Mouse (Mus musculus) macrophage (primary cell): Measurements from ENCODE around the gene Shisa5. TPM values are rescaled to one million over a fixed set of nuclear protein-coding genes. Genes with fewer than 3 reads are reported as not detected.

Experiments
- H3K27ac ChIP-seq: fragments of 350-480 bp; formaldehyde crosslinking; 2 replicates; pipeline ENCODE4 v1.9.0; 2021
- H3K36me3 ChIP-seq: fragments of 350-480 bp; formaldehyde crosslinking; 2 replicates; pipeline ENCODE4 v1.9.0; 2021; ENCODE audit errors: inconsistent target
- H3K4me3 ChIP-seq: fragments of 350-480 bp; formaldehyde crosslinking; 2 replicates; pipeline ENCODE4 v1.9.0; 2021; ENCODE audit errors: inconsistent target
- H3K79me2 ChIP-seq: fragments of 350-480 bp; formaldehyde crosslinking; 2 replicates; pipeline ENCODE4 v1.9.0; 2021; ENCODE audit errors: inconsistent target
- WGBS: methylation state at CpG from one replicate; pipeline ENCODE4 v1.1.7; 2026; ENCODE audit warnings: inconsistent platforms; ENCODE audit not compliant: missing documents; 5-methylcytosine and 5-hydroxymethylcytosine counted together
- polyA plus RNA-seq: library from polyadenylated mRNA; stranded (reverse); fragments of 250-400 nt; gene quantifications from 3 replicates; pipeline ENCODE4 v1.2.4, GENCODE M21; 2018; ENCODE audit warnings: inconsistent platforms

Gene Shisa5
- polyA plus RNA-seq, 1 experiment from 2014 or later = 901 TPM

DNA sequence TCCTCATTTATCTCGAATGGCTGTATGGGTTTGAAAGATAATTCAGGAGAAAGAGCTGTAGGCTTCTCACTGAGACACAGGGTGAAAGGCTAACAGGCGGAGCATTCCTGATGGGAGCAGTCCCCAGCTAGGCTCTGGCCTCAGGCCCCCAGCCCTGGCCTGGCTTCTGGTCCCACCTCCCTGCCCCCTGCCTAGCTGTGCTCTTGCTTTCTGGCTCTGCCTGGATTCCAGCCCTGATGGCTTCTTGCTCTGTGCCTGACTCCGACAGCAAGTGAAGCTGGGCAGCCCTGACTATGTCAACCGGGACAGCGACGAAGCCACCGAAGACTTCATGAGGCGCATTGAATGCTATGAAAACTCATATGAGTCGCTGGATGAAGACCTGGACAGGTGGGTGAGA lies 30.3 kb upstream of the Shisa5 start:
- H3K4me3 ChIP-seq = no peak overlapping the region
- H3K79me2 ChIP-seq = no peaks in the 10 kb centered on the region
- H3K27ac ChIP-seq = no peak overlapping the region
- peaks cover 45% of the 10 kb centered on the region; the same call in 1 of the 2 replicates for H3K36me3 ChIP-seq
- 96% methylated on average over 9 of the region's 9 CpGs for WGBS

DNA sequence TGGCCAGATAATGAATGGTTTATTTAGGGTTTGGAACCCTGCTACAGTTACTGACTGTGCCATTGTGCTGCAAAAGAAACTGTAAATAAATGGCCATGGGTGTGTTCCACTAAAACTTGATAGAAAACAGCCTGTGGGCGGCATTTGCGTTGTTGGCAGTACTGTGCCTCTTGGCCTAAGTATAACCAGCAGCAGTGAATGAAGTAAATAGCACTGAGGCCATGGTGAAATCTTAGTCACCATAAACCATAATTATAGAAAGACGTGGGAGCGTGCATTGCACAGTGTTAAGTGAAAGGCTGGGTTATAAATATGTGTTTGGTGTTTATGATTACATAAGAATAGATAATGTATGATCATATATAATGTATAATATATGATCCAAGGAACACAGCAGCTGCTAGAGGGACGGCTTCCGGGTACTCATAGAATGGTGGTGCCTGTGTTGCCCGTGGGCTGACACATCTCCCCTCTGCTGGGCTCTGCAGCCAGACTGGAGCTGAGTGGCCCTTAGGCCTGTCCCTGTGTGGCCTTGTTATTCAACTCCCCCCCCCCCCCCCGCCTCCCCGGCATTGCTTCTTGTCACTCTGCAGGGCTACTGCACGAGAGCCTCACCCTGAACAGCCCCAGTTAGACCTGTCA lies 29.2 kb upstream of the Shisa5 start:
- 68% methylated on average over 7 of the region's 10 CpGs for WGBS

DNA sequence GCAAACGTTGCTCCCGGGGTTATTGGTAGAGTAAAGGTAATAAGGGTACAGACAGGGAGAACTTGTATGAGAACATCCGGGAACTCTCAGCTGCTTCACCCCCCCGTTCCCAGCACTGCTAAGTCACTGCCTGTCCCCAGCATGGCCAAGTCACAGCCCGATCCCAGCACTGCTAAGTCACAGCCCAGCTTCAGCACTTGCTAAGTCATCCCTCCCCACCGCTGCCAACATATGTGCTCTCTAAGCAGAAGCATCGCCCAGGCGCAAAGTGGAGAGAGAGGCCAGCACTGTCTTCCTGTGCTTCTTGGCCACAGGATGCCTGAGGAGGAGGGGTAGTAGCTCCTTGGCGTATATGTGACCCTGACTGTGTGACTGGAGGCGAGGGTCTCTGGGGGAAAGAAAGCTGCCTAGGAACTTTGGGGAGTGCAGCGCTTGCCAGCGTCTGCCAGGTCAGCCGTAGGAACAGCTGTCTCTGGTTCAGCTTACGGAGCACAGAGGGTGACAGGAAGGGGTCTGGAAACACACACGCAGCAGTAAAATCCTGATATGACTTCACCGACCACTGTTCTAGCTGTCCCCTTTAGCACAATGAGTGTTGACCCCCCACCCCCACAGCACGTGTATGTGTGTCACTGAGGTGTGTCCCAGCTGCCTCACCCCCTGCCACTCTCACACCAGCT lies 28.6 kb upstream of the Shisa5 start:
- Histone ChIP-seq H3K79me2 (no peaks in the 10 kb centered on the region), H3K27ac (0 out of 2 replicates have a peak overlapping the region, but pooled peaks have one; percentile 10), H3K36me3 (peaks cover 52% of the 10 kb centered on the region; the same call in 1 of the 2 replicates), H3K4me3 (no peak overlapping the region)
- 26% methylated on average over 17 of the region's 17 CpGs for WGBS

More for the DNA sequence above, 29.2 kb upstream of the Shisa5 start:
- Histone ChIP-seq H3K27ac (0 out of 2 replicates have a peak overlapping the region, but pooled peaks have one; percentile 5), H3K79me2 (no peaks in the 10 kb centered on the region), H3K36me3 (peaks cover 52% of the 10 kb centered on the region; the same call in 1 of the 2 replicates), H3K4me3 (no peak overlapping the region)

DNA sequence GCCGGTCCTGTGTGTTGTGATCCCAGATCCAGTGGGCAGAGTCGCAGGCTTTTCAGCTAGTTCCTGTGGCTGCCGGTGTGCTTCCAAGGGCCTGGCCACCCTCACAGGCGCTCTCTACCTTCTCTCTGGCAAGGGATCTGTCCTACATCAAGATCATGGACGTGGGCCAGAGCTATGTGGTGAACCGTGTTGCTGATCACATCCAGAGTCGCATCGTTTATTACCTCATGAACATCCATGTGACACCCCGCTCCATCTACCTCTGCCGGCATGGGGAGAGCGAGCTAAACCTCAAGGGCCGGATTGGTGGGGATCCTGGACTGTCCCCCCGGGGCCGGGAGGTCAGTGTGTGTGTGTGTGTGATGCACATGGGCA lies 28.1 kb upstream of the Shisa5 start:
- Histone ChIP-seq H3K36me3 (peaks cover 47% of the 10 kb centered on the region; the same call in 1 of the 2 replicates), H3K27ac (no peak overlapping the region), H3K4me3 (no peak overlapping the region), H3K79me2 (no peaks in the 10 kb centered on the region)
- 67% methylated on average over 14 of the region's 14 CpGs for WGBS

DNA sequence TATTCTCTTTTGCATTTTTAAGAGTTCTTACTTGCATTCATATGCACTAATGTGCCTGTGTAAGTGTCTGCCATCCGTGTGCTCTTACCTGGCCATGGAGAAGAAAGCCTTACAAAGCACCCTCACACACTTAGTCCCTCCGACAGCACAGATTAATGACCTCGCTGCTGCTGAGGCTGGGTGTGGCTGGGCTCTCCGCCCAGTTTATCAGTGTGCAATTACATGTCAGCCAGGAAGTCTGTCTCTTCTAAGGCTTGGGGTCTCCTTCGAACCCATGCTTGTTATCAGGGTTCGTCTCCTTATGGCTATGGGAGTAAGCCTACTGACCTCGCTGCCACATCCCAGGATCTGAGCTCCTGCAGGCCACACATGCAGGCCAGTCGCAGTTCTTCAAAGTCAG lies 23.0 kb upstream of the Shisa5 start:
- peaks cover 17% of the 10 kb centered on the region; the same call in 1 of the 2 replicates for H3K36me3 ChIP-seq
- 92% methylated on average over 8 of the region's 8 CpGs for WGBS
- H3K27ac ChIP-seq = no peak overlapping the region
- H3K79me2 ChIP-seq = peaks cover 7% of the 10 kb centered on the region; the same call in 1 of the 2 replicates
- no peak overlapping the region for H3K4me3 ChIP-seq

DNA sequence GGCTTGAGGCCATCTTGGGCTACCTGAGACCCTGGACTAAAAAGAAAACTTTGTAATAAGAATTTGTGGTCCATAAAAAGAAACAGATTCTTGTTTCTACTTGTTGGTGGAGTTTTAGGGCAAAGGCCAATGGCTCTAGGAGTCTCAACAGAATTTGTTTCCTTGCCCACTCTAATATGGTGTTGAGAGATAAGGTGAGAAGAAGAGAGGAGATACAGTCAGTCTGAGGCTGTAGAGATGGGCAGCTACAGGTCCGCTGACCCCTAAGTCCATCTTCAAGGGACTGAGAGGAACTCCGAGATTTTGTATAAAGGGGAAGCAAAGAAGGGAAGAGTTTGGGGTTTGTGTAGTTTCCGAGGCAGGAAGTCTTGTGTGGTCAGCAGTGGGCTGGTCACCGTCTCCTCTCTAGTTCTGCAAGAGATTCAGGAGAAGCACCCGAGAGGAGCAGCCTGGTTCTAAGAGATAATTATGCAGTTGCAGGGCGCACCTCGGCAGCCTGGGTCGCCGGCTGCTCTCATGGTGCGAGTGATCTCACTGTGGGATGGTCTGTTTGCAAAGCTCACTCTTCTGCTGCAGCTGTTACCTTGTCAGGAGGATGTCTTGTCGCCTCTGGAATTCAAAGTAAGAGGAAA lies 21.3 kb upstream of the Shisa5 start:
- WGBS = 20% methylated on average over 11 of the region's 11 CpGs
- peaks cover 8% of the 10 kb centered on the region; the same call in 1 of the 2 replicates for H3K36me3 ChIP-seq
- peak overlapping the region; percentile 65 for H3K27ac ChIP-seq
- H3K4me3 ChIP-seq = no peak overlapping the region; the same call in 1 of the 2 replicates
- H3K79me2 ChIP-seq = peaks cover 7% of the 10 kb centered on the region; the same call in 1 of the 2 replicates

DNA sequence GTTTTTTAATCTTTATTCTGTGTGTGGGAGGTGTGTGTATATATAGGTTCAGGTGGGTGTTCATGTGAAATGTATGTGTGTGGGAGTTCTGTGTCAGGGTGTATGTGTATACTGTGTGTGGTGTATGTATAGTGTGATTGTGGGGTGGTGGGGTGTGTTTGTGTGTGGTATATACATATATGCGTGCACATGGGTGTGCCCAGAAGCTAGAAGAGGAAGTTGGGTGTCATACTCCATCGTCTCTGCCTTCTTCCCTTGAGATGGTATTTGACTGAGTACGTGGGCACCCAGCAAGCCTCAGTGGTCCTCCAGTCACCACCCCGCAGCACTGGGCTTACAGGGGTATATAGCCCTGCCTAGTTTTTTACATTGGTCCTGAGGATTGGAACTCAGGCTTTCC lies 16.9 kb upstream of the Shisa5 start:
- Histone ChIP-seq H3K79me2 (peaks cover 7% of the 10 kb centered on the region; the same call in 1 of the 2 replicates), H3K27ac (peak overlapping the region; percentile 88), H3K36me3 (peaks cover 14% of the 10 kb centered on the region; the same call in 1 of the 2 replicates), H3K4me3 (no peak overlapping the region)
- WGBS = 27% methylated on average over 4 of the region's 4 CpGs

DNA sequence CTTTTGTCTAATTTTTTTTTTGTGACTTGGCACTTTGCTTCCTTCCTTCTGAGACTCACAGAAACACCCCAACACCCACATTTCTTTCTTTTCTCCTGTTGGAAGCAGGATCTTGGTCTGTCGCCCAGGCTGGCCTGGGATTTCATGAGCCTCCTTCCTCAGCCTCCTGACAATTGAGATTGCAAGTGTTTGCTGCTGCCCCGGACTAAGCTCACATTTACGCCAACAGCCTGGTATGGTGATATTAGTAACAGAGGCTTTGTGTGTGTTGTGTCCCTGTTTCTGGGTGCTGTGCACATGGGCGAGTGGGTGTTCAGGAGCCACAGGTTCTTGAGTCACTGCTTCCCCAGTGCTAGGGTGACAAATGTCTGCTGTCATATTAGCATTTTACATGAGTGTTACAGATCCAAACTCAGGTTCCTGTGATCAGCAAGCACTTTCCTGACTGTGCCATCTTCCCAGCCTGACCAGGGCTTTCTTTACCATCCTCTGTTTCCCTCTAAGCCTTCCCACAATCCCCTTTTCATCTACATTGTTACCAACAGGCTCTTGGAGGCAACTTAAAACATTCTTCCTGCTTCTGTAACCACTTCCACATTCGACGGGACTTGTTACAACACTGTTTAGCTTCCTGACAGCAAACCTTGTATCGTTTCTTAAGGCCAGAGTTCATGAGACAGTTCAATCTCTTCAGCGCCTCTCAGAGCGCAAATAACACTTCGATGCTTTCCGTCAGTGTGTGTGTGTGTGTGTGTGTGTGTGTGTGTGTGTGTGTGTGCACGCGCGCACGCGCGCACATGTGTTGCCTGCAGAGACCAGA lies 15.3 kb upstream of the Shisa5 start:
- Histone ChIP-seq H3K27ac (peak overlapping the region; percentile 88), H3K79me2 (peaks cover 4% of the 10 kb centered on the region; the same call in 1 of the 2 replicates), H3K4me3 (no peak overlapping the region), H3K36me3 (peaks cover 25% of the 10 kb centered on the region; the same call in 1 of the 2 replicates)
- WGBS = 42% methylated on average over 13 of the region's 17 CpGs

DNA sequence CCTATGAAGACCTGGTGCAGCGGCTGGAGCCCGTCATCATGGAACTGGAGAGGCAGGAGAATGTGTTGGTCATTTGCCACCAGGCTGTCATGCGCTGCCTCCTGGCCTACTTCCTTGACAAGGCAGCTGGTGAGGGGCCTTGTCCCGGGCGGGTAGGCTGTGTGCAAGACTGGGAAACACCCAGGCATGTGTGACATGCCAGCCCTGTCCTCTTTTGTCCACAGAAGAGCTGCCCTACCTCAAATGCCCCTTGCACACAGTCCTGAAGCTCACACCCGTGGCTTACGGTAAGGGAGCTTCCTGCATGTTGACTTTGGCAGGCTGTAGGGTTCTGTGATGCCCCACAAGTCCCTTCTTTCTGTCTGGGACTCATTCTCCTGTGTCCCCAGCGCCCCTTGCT lies 10.8 kb upstream of the Shisa5 start:
- 80% methylated on average over 8 of the region's 8 CpGs for WGBS
- Histone ChIP-seq H3K36me3 (peaks cover 53% of the 10 kb centered on the region; the same call in 1 of the 2 replicates), H3K4me3 (no peak overlapping the region), H3K27ac (no peak overlapping the region), H3K79me2 (no peaks in the 10 kb centered on the region)

DNA sequence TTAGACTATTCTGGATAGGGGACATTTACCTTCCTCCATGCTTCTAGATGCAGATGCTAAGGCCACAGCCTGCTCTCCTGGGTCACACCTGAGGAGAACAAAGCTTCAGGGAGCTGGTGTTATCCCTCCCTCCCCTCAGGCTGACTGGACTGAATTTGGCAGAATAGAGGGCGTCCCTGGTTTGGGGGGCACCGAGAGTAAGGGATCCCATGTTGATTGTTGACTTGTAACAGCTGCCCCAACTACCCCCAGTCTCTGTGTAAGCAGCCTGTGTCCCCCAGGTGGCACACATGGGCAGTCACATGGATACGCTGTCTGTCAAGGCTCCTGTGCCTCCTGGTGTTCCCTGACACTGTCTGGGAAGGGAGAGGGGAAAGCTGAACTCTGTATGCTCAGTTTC lies 9.9 kb upstream of the Shisa5 start:
- Histone ChIP-seq H3K79me2 (no peaks in the 10 kb centered on the region), H3K36me3 (peaks cover 53% of the 10 kb centered on the region; the same call in 1 of the 2 replicates)
- WGBS = 96% methylated on average over 3 of the region's 3 CpGs

DNA sequence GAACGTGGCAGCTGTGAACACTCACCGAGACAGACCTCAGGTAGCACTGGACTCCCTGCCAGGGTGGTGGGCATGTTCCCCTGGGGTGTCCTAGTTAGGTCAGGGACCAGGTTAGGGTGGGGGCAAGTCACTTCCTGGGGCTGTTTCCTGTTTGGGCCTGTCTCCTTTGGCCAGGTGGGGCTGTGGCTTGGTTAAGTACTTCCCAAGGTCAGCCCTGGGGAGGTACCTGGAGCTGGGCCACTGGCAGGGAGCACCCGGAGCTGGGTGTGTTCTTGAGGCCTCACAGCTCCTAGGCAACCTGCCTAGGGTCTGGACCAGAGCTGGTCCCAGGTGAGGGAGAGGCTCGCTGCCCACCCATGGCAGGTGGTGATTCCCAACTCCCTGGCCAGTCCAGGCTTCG lies 9.4 kb upstream of the Shisa5 start:
- Histone ChIP-seq H3K27ac (no peak overlapping the region), H3K4me3 (no peak overlapping the region), H3K79me2 (no peaks in the 10 kb centered on the region), H3K36me3 (peaks cover 53% of the 10 kb centered on the region; the same call in 1 of the 2 replicates)
- 67% methylated on average over 5 of the region's 5 CpGs for WGBS

More for the DNA sequence above, 9.9 kb upstream of the Shisa5 start:
- Histone ChIP-seq H3K4me3 (no peak overlapping the region), H3K27ac (no peak overlapping the region)

DNA sequence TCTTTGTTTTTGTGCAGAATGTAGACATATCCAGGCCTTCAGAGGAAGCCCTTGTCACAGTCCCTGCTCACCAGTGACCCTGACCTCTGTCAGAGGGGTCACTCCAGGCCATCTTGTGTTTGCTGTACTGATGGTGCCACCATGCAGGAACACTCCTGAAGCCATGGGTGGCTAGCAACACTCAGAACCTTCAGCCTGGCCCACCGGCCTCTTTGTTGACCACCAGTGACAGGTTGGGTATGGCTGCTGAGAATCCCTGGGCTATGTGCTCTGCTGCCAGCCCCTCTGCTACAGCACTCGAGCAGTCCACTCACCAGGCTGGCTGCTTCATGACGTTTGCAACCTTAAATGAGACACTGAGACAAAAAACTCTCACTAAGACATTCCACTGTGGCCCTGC lies 8.1 kb upstream of the Shisa5 start:
- WGBS = 94% methylated on average over 3 of the region's 3 CpGs
- no peaks in the 10 kb centered on the region for H3K79me2 ChIP-seq
- peaks cover 48% of the 10 kb centered on the region; the same call in 1 of the 2 replicates for H3K36me3 ChIP-seq
- H3K4me3 ChIP-seq = no peak overlapping the region
- no peak overlapping the region for H3K27ac ChIP-seq

DNA sequence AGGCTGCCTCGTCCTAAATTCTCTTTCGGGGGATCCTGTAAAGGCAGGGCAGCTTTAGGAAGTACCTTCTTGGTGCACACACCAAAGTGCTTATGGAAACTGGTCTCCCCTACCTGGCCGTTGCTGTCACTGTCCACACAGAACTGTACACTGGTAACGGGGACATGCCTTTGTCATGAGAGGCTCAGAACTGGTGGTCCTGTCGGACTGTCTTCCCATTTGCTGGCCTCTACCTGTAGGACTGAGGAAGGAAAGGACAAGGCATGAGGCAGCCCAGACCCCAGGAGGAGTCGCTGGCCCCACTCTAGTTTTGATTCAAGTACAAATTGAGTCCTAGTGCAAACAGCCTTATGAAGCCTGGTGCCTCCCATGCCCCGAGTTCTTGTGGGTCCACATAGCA lies 7.4 kb upstream of the Shisa5 start:
- 93% methylated on average over 7 of the region's 7 CpGs for WGBS
- Histone ChIP-seq H3K79me2 (no peaks in the 10 kb centered on the region), H3K27ac (no peak overlapping the region), H3K4me3 (no peak overlapping the region), H3K36me3 (peaks cover 41% of the 10 kb centered on the region; the same call in 1 of the 2 replicates)

DNA sequence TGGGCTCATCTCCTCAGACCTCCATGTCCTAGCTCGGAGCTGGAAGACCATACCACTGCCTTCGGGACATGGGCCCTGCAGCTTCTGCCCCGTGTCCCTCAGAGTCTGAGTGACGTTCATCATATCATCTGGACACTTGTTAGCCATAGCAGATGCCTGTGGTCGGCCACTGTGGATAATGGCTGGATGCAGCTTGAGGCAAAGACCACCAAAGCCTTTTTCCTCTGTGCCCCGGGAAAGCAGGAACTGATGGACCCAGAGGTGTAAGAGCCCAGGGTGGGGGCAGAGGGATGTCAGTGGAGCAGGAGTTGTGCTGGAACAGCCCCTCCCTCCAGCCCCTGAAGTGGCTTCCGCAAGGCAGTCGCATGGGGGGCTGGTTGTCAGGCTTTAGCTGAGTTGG lies 6.7 kb upstream of the Shisa5 start:
- 99% methylated on average over 8 of the region's 8 CpGs for WGBS
- Histone ChIP-seq H3K27ac (no peak overlapping the region), H3K36me3 (peaks cover 37% of the 10 kb centered on the region; the same call in 1 of the 2 replicates), H3K79me2 (no peaks in the 10 kb centered on the region), H3K4me3 (no peak overlapping the region)
